Mouse (Mus musculus) adrenal gland, adult 18-20 months (tissue): ENCODE results near the gene Olfr1418. TPM values are rescaled to one million over a fixed set of nuclear protein-coding genes. Genes with fewer than 3 reads are reported as not detected.

Experiments used
- DNase-seq, 2 experiments: peaks; one replicate each; pipeline ENCODE4 v3.0.0; 2021 to 2022; ENCODE audit warnings: low spot score in 2 of 2
- total RNA-seq, 2 experiments: library from RNA; stranded (reverse); gene quantifications; 1 replicate in 1 of 2; 2 replicates in 1 of 2; pipeline ENCODE4 v1.2.3; 2021

Gene Olfr1418
- total RNA-seq, 2 experiments from 2014 or later, result not detected

- no peak for DNase-seq
These were observed 49.0 kb downstream of the Olfr1418 start for GRCm38 (mm10) chr19:11811688-11812365.

- no peak for DNase-seq
These were observed 50.0 kb downstream of the Olfr1418 start for GRCm38 (mm10) chr19:11810856-11811255.

GRCm38 (mm10) chr19:11810003-11810758, 50.7 kb downstream of the Olfr1418 start:
- no peak for DNase-seq

- DNase-seq, result no peak
These were observed 52.4 kb downstream of the Olfr1418 start for GRCm38 (mm10) chr19:11808452-11808851.

DNA sequence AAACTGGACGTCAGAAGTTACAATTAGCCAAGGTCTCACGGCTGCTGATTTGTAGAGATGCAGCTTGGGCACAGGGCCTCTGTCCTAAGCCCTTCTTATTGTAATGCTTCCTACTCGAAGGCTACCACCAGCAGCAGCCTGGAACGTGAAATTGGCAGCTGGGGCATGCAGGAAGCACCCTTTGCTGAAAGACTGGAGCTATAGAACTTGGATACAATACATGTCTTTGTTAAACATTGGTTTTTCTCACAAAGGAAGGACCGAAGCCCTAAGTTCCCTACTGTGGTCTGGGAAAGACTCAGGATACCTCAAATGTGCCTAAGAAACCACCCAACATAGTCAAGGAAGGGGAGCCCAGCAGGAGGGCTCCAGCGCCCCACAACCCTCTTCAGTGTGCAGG, 53.0 kb downstream of the Olfr1418 start:
- no peak for DNase-seq

DNA sequence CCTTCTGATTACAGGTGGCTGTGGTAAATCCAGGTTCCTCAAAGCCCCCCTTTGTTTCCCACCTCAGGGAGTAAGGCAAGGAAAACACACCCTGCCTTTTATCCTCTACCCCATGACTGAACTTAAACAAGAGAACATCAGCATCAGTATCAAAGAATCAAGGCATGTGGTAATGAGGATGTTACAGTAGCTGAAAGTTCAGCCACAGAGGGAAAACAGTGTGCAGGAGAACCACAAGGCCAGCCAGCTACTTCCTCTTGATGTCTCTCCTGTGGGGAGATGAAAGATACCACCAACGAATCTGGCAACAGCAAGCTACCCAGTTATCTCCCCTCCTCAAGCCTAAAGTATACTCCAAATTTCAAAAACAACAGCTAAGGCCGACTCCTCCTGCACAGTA, 53.6 kb downstream of the Olfr1418 start:
- no peak for DNase-seq

DNA sequence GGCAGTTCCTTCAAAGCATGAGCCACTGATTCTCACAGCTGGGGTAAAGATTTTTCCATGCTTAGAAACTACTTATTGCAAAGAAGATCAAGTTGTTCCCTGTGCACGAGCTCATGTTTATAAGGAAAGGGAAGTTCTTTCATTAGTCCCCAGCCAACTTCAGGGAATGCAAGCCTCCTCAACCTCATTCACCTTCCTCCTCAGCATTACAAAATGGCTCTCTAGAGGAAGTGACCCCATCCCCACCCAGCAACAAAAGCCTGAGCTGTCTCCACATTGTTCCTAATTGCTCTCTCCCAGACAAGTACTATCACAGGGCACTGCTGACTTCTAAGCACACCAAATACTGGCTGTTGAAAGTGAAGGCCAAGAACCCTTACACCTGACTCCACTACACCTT, 56.4 kb downstream of the Olfr1418 start:
- DNase-seq, result no peak

Other genes with a start within 250 kb of the Olfr1418 start
- gene Ms4a2, start 237.3 kb downstream of the Olfr1418 start, total RNA-seq, result not detected
- not detected for gene Ms4a3, start 220.2 kb downstream of the Olfr1418 start, total RNA-seq
- under 1 TPM in 1 of 2 experiments, not detected in 1; 0.50 TPM for gene Oosp2, start 200.5 kb downstream of the Olfr1418 start, total RNA-seq
- gene Oosp1, start 169.9 kb downstream of the Olfr1418 start, total RNA-seq, result 1 to 10 TPM in 1 of 2 experiments, not detected in 1; 3.3 TPM
- gene Oosp3, start 164.0 kb downstream of the Olfr1418 start, total RNA-seq, result not detected
- not detected for gene Gif, start 113.5 kb downstream of the Olfr1418 start, total RNA-seq
- 10 to 100 TPM; 63.6 to 72.3 TPM for gene Mrpl16, start 90.7 kb downstream of the Olfr1418 start, total RNA-seq
- gene Stx3, start 41.7 kb downstream of the Olfr1418 start, total RNA-seq, result 1 to 10 TPM; 6.9 to 9.5 TPM
- not detected for gene Olfr1417, start 21.8 kb downstream of the Olfr1418 start, total RNA-seq
- not detected for gene Olfr1419, start 14.0 kb upstream of the Olfr1418 start, total RNA-seq
- gene Olfr1420, start 25.5 kb upstream of the Olfr1418 start, total RNA-seq, result not detected
- gene Patl1, start 51.3 kb upstream of the Olfr1418 start, total RNA-seq, result 10 to 100 TPM; 28.0 to 28.5 TPM
- gene Osbp, start 104.9 kb upstream of the Olfr1418 start, total RNA-seq, result 10 to 100 TPM; 61.3 to 90.1 TPM
- gene Olfr1423, start 180.3 kb upstream of the Olfr1418 start, total RNA-seq, result not detected
- not detected for gene Olfr1424, start 201.6 kb upstream of the Olfr1418 start, total RNA-seq
- not detected for gene Olfr1425, start 216.7 kb upstream of the Olfr1418 start, total RNA-seq
- gene Olfr1426, start 230.9 kb upstream of the Olfr1418 start, total RNA-seq, result not detected
- not detected for gene Olfr1427, start 242.3 kb upstream of the Olfr1418 start, total RNA-seq